ENCODE assay signal across 11 mouse cellular contexts in genomic region chr2:17669953-17670352, GRCm38 (mm10).
A peak's percentile ranks its signal among the peaks of the same experiment; 100 is the strongest.
DNase-seq lines count a peak whose midpoint lies in the region; ATAC-seq lines count a peak whose summit lies in the region.
"Had no signal": no experiment of that assay in that cellular context is flagged by ENCODE, and none has a peak within 500 bp of the region (broad histone marks: within the 10 kb centered on the region; RNA-seq: fewer than 3 reads in every experiment).

No protein-coding gene starts in this region.

- 29% methylated on average over 10 of the region's 10 CpGs for WGBS in embryonic facial prominence, embryonic 11.5 days
- 18% methylated on average over 10 of the region's 10 CpGs for WGBS in hindbrain, embryonic 16.5 days
- 11% methylated on average over 10 of the region's 10 CpGs for WGBS in neural tube, embryonic 12.5 days

- no peaks in the 10 kb centered on the region for H3K9me3 ChIP-seq in embryonic facial prominence, embryonic 11.5 days (replicated peaks; ENCODE audit: control insufficient read depth, low read length)
- H3K9me3 ChIP-seq in hindbrain, embryonic 16.5 days (ENCODE audit: control insufficient read depth, low read length), result no peaks in the 10 kb centered on the region
- H3K9me3 ChIP-seq in neural tube, embryonic 12.5 days, result no peaks in the 10 kb centered on the region
- H3K9me3 ChIP-seq: liver, embryonic 15.5 days had no signal

- no peak overlapping the region for H3K9ac ChIP-seq in embryonic facial prominence, embryonic 11.5 days (replicated peaks; ENCODE audit: low read length)
- H3K9ac ChIP-seq in hindbrain, embryonic 16.5 days (ENCODE audit: low read depth, low read length), result peak overlapping the region; percentile 54
- H3K9ac ChIP-seq in neural tube, embryonic 12.5 days, result peak overlapping the region; percentile 21; the same call in 1 of the 2 replicates
- H3K9ac ChIP-seq: liver, embryonic 15.5 days had no signal

- H3K4me1 ChIP-seq in embryonic facial prominence, embryonic 11.5 days (ENCODE audit: control insufficient read depth, insufficient read depth, low read length), result no peaks in the 10 kb centered on the region
- peaks cover 18% of the 10 kb centered on the region for H3K4me1 ChIP-seq in hindbrain, embryonic 16.5 days (ENCODE audit: control insufficient read depth, insufficient read depth, low read depth, low read length)
- H3K4me1 ChIP-seq in neural tube, embryonic 12.5 days, result peaks cover 14% of the 10 kb centered on the region; the same call in 1 of the 2 replicates
- H3K4me1 ChIP-seq: liver, embryonic 15.5 days had no signal

- 0 out of 2 replicates have a peak, but pooled peaks have one; percentile 59 for ATAC-seq in embryonic facial prominence, embryonic 11.5 days (replicated peaks; ENCODE audit: insufficient number of reproducible peaks, low FRiP score, low TSS enrichment, low read depth)
- ATAC-seq in hindbrain, embryonic 16.5 days, result peak; percentile 92
- peak; percentile 83 for ATAC-seq in neural tube, embryonic 12.5 days (ENCODE audit: low FRiP score, low read depth)
- no peak for ATAC-seq in CD4-positive, CD25-positive, alpha-beta regulatory T cell, adult 4 months

- no peak overlapping the region for H3K27ac ChIP-seq in embryonic facial prominence, embryonic 11.5 days (replicated peaks; ENCODE audit: low read depth, low read length)
- H3K27ac ChIP-seq in hindbrain, embryonic 16.5 days (ENCODE audit: low read depth, low read length), result peak overlapping the region; percentile 87
- H3K27ac ChIP-seq in neural tube, embryonic 12.5 days, result peak overlapping the region; percentile 67; the same call in 1 of the 2 replicates
- H3K27ac ChIP-seq: liver, embryonic 15.5 days had no signal

- no peak overlapping the region for H3K4me3 ChIP-seq in embryonic facial prominence, embryonic 11.5 days (ENCODE audit: low read depth, low read length)
- H3K4me3 ChIP-seq in hindbrain, embryonic 16.5 days (ENCODE audit: low read length), result peak overlapping the region; percentile 29
- H3K4me3 ChIP-seq in neural tube, embryonic 12.5 days, result no peak overlapping the region
- H3K4me3 ChIP-seq: liver, embryonic 15.5 days had no signal

- peak; percentile 86 for DNase-seq in brain, adult 2 months (ENCODE audit: low read depth, low spot score)
- DNase-seq in embryonic facial prominence, embryonic 11.5 days (ENCODE audit: low spot score), result peak; percentile 60
- DNase-seq in cerebellum, postnatal 25 days, result no peak
- no peak for DNase-seq in spleen, postnatal 14 days (ENCODE audit: low spot score in 2 of 2)
- DNase-seq in thymus, adult 18-20 months, result no peak
- DNase-seq: adrenal gland, postnatal 36 days; thymus, postnatal 4 days had no signal

- H3K36me3 ChIP-seq in embryonic facial prominence, embryonic 11.5 days (replicated peaks; ENCODE audit: control insufficient read depth, insufficient read depth, low read depth, low read length), result no peaks in the 10 kb centered on the region
- H3K36me3 ChIP-seq in hindbrain, embryonic 16.5 days (ENCODE audit: control insufficient read depth, insufficient read depth, low read length), result no peaks in the 10 kb centered on the region
- no peaks in the 10 kb centered on the region for H3K36me3 ChIP-seq in neural tube, embryonic 12.5 days
- H3K36me3 ChIP-seq: liver, embryonic 15.5 days had no signal

- no peak overlapping the region for H3K4me2 ChIP-seq in embryonic facial prominence, embryonic 11.5 days (ENCODE audit: low read depth, low read length)
- H3K4me2 ChIP-seq in hindbrain, embryonic 16.5 days (ENCODE audit: low read length), result peak overlapping the region; percentile 55
- peak overlapping the region; percentile 56 for H3K4me2 ChIP-seq in neural tube, embryonic 12.5 days (replicated peaks)
- H3K4me2 ChIP-seq: liver, embryonic 15.5 days had no signal

- H3K27me3 ChIP-seq in embryonic facial prominence, embryonic 11.5 days (ENCODE audit: control insufficient read depth, insufficient read depth, low read length), result no peaks in the 10 kb centered on the region
- no peaks in the 10 kb centered on the region for H3K27me3 ChIP-seq in hindbrain, embryonic 16.5 days (replicated peaks; ENCODE audit: control insufficient read depth, insufficient read depth, low read length)
- H3K27me3 ChIP-seq in neural tube, embryonic 12.5 days (replicated peaks), result no peaks in the 10 kb centered on the region
- H3K27me3 ChIP-seq: liver, embryonic 15.5 days had no signal

Comparison
In these comparisons a context has a peak if more than half of its experiments do, and no peak if none do; other contexts are left out.
1. DNase-seq: peak in brain, adult 2 months (single experiment) and embryonic facial prominence, embryonic 11.5 days (single experiment); none in cerebellum, postnatal 25 days (0 of 2), spleen, postnatal 14 days (0 of 2) and thymus, adult 18-20 months (0 of 2).